Mouse (Mus musculus) embryonic facial prominence, embryonic 15.5 days (tissue): ENCODE measurements around the gene Grm2. TPM values are rescaled to one million over a fixed set of nuclear protein-coding genes. Genes with fewer than 3 reads are reported as not detected.
"Not testable (repeated sequence)": the region's sequence is repeated elsewhere in the genome, so short reads cannot be mapped to it uniquely, and the experiment has no call there.

Experiments
- ATAC-seq: fragments of 200-750 bp; cut with Nextera tagmentation; 2 replicates; pipeline ENCODE4 v1.8.0; 2017; ENCODE audit warnings: low read depth, moderate TSS enrichment; ENCODE audit not compliant: insufficient number of reproducible peaks, low FRiP score, low TSS enrichment
- H3K27ac ChIP-seq: fragments of 300-500 bp; sonication (generic); replicated peaks from 2 replicates; pipeline ENCODE4 v1.5.1; 2015; ENCODE audit warnings: mild to moderate bottlenecking, inconsistent platforms
- H3K27me3 ChIP-seq: fragments of 300-500 bp; sonication (generic); 2 replicates; pipeline ENCODE4 v1.6.1; 2015; ENCODE audit warnings: inconsistent platforms
- H3K36me3 ChIP-seq: fragments of 300-500 bp; sonication (generic); 2 replicates; pipeline ENCODE4 v1.6.1; 2015; ENCODE audit warnings: mild to moderate bottlenecking, inconsistent platforms
- H3K4me1 ChIP-seq: fragments of 300-500 bp; sonication (generic); 2 replicates; pipeline ENCODE4 v1.6.1; 2015; ENCODE audit warnings: inconsistent platforms
- H3K4me2 ChIP-seq: fragments of 300-500 bp; sonication (generic); replicated peaks from 2 replicates; pipeline ENCODE4 v1.6.1; 2015; ENCODE audit warnings: mild to moderate bottlenecking, inconsistent platforms
- H3K4me3 ChIP-seq: fragments of 300-500 bp; sonication (generic); replicated peaks from 2 replicates; pipeline ENCODE4 v1.5.1; 2015; ENCODE audit warnings: mild to moderate bottlenecking, inconsistent platforms
- H3K9ac ChIP-seq: fragments of 300-500 bp; sonication (generic); 2 replicates; pipeline ENCODE4 v1.6.1; 2015; ENCODE audit warnings: inconsistent platforms
- H3K9me3 ChIP-seq: fragments of 300-500 bp; sonication (generic); replicated peaks from 2 replicates; pipeline ENCODE4 v1.6.1; 2016; ENCODE audit warnings: inconsistent platforms
- WGBS: fragments of 180-500 bp; shearing (Covaris S2); methylation state at CpG from one replicate; pipeline ENCODE4 v1.1.7; 2015; 5-methylcytosine and 5-hydroxymethylcytosine counted together
- polyA plus RNA-seq: library from polyadenylated mRNA; unstranded; fragments of >200 nt; fragmentation: Nextera tagmentation; extraction: Ambion mirVana; gene quantifications from 2 replicates; pipeline ENCODE4 v1.2.1, GENCODE M21; 2015

The Grm2 gene
- polyA plus RNA-seq, 1 experiment from 2014 or later, result not detected

DNA sequence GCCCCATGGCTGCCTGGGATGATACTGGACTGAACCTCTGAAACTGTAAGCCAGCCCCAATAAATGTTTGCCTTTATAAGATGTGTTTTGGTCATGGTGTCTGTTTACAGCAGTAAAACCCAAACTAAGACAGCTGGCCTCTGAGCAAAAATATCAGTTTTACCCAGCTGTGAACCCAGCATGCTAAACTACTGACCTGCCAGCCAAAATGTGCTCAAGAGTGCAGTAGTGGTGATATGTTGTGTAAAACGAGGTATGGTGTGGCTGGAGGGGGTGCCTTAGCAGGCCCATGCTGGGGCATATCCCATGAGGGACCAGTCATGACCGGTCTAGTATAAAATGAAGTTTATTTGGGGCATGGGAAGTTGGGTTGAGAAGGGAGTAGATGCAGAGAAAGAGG, 41.9 kb downstream of the Grm2 start:
- no peaks in the 10 kb centered on the region for H3K4me1 ChIP-seq
- no peak overlapping the region for H3K9ac ChIP-seq
- H3K4me2 ChIP-seq, result no peak overlapping the region
- no peak for ATAC-seq
- H3K27ac ChIP-seq, result no peak overlapping the region
- H3K4me3 ChIP-seq, result no peak overlapping the region
- H3K27me3 ChIP-seq, result no peaks in the 10 kb centered on the region
- no peaks in the 10 kb centered on the region for H3K9me3 ChIP-seq
- H3K36me3 ChIP-seq, result no peaks in the 10 kb centered on the region
- 65% methylated on average over 2 of the region's 2 CpGs for WGBS

DNA sequence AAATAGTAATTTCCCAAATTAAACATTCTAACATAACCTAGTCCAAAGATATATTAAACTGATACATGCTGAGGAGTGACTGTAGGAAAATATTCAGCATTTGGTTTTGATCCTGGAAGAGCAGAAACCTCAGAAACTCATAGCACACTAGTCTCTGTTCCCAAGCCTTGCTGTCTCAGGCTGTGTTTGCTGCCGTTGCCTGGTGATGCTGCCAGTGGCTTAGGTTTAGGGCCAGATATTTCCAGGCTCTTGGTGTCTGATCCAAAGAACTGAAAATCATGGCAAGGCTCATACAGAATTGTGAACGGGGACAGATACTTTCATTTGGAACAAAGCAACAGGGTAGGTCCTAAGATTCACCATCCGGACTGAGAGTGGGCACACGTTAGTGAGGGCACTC, 45.2 kb downstream of the Grm2 start:
- 70% methylated on average over 4 of the region's 4 CpGs for WGBS
- H3K4me3 ChIP-seq, result no peak overlapping the region
- no peak overlapping the region for H3K4me2 ChIP-seq
- H3K9ac ChIP-seq, result no peak overlapping the region
- no peaks in the 10 kb centered on the region for H3K4me1 ChIP-seq
- ATAC-seq, result no peak
- no peak overlapping the region for H3K27ac ChIP-seq
- no peaks in the 10 kb centered on the region for H3K27me3 ChIP-seq
- H3K9me3 ChIP-seq, result no peaks in the 10 kb centered on the region
- no peaks in the 10 kb centered on the region for H3K36me3 ChIP-seq

DNA sequence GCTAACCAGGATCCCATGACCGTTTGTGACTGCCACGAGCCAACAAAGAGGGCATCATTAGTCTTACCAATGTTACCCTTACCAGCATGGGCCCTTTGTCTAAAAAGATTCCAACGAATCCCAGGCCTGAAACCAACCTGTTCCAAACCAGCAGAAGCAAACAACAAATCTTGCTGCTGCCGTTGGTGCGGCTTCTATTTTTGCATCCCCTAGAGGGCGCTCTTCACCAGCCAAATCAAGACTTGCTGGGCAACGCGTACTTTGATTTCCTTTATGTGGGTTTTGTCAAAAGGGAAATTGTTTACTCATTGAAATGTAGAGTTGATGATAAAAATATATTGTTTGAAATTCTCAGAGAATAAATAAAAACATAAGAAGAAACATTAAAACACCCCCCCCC, 55.3 kb downstream of the Grm2 start:
- Histone ChIP-seq H3K9ac (no peak overlapping the region), H3K9me3 (no peaks in the 10 kb centered on the region), H3K4me1 (no peaks in the 10 kb centered on the region), H3K4me3 (no peak overlapping the region), H3K27me3 (no peaks in the 10 kb centered on the region), H3K4me2 (no peak overlapping the region), H3K36me3 (no peaks in the 10 kb centered on the region), H3K27ac (no peak overlapping the region)
- 26% methylated on average over 8 of the region's 8 CpGs for WGBS
- no peak for ATAC-seq

DNA sequence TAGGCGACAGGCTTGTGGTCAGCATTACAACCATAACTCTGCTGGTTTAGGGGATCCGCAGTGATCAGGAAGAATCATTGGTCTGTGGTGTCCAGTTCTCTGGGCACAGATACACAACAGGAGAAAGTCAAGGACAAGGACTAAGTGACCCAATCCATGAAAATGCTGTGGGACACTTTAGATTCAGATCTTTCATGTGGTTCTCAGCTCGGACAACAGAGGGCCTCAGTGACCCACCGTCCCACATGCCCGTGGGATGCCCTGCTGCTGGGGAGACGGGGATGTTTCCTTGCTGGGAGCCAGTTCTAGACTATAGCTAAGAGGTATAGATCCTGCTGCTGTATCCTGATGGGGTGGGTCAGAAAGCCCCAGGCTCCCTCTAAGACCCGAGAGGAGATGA, 57.4 kb downstream of the Grm2 start:
- Histone ChIP-seq H3K4me1 (no peaks in the 10 kb centered on the region), H3K9me3 (no peaks in the 10 kb centered on the region), H3K27me3 (no peaks in the 10 kb centered on the region), H3K4me2 (no peak overlapping the region), H3K36me3 (no peaks in the 10 kb centered on the region), H3K4me3 (no peak overlapping the region), H3K9ac (no peak overlapping the region), H3K27ac (no peak overlapping the region)
- 37% methylated on average over 7 of the region's 7 CpGs for WGBS
- ATAC-seq, result no peak

DNA sequence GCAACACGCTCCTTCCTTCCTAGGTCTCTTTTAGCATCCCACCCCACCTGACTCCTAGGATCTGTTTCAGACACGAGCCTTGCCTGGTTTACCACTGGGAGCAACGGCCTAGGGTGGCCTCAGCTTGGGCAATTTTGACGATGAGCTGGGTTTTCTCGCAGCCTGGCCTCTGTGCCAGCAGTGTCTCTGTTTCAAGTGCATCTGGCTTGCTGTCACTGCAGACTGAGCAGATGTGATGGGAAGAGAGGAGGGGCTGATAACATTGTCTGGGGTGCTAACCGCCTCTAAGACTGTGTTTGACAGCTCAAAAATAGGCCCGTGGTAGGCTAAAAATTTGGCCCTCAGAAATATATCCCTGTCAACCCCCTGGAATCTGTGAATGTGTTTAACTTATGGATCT, 60.0 kb downstream of the Grm2 start:
- no peak overlapping the region for H3K9ac ChIP-seq
- no peak overlapping the region for H3K27ac ChIP-seq
- H3K4me3 ChIP-seq, result no peak overlapping the region
- H3K4me1 ChIP-seq, result no peaks in the 10 kb centered on the region
- no peaks in the 10 kb centered on the region for H3K9me3 ChIP-seq
- H3K27me3 ChIP-seq, result no peaks in the 10 kb centered on the region
- no peak for ATAC-seq
- H3K36me3 ChIP-seq, result no peaks in the 10 kb centered on the region
- 48% methylated on average over 7 of the region's 7 CpGs for WGBS
- H3K4me2 ChIP-seq, result no peak overlapping the region

DNA sequence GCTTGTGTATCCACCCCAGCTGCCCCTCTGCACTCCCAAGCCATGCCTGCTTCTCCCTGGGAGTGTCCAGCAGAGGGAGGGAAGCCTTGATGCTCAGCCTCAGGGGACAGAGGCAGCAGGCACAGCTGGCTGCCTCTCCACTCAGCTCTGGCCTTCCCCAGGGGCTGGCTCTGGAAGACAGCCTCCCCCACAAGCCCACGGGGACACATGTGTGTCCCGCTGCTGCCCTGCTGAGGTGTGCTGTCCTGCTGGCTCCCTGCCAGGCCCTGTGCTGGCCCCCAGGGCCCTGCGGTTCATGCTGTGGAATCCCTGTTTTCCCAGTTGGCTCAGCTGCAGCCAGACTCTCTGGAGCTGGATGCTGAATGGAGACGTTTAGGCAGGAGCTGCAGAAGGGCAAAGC, 60.5 kb downstream of the Grm2 start:
- not testable (repeated sequence) for H3K36me3 ChIP-seq, H3K9me3 ChIP-seq, H3K9ac ChIP-seq, H3K27ac ChIP-seq, H3K27me3 ChIP-seq, H3K4me3 ChIP-seq, ATAC-seq, H3K4me2 ChIP-seq, H3K4me1 ChIP-seq
- WGBS, result 8% methylated on average over 4 of the region's 4 CpGs

Other genes with a start within 250 kb of the Grm2 start
- 943 and 957 TPM in 2 replicates for gene Rpl29, start 226.6 kb downstream of the Grm2 start, polyA plus RNA-seq
- gene Acy1, start 217.8 kb downstream of the Grm2 start, polyA plus RNA-seq, result 40.6 and 43.7 TPM in 2 replicates
- gene Abhd14b, start 208.6 kb downstream of the Grm2 start, polyA plus RNA-seq, result 34.7 and 44.1 TPM in 2 replicates
- gene Abhd14a, start 208.4 kb downstream of the Grm2 start, polyA plus RNA-seq, result 75.6 and 87.0 TPM in 2 replicates
- 115 and 117 TPM in 2 replicates for gene Pcbp4, start 202.8 kb downstream of the Grm2 start, polyA plus RNA-seq
- gene Gpr62, start 190.1 kb downstream of the Grm2 start, polyA plus RNA-seq, result 0.57 and 0.64 TPM in 2 replicates
- gene Rrp9, start 180.1 kb downstream of the Grm2 start, polyA plus RNA-seq, result 44.2 and 44.9 TPM in 2 replicates
- 6.8 and 8.5 TPM in 2 replicates for gene Parp3, start 179.1 kb downstream of the Grm2 start, polyA plus RNA-seq
- gene Iqcf1, start 156.1 kb downstream of the Grm2 start, polyA plus RNA-seq, result not detected in 2 replicates
- not detected in 2 replicates for gene Iqcf5, start 141.5 kb downstream of the Grm2 start, polyA plus RNA-seq
- gene Iqcf3, start 94.5 kb downstream of the Grm2 start, polyA plus RNA-seq, result not detected in 2 replicates
- gene Iqcf4, start 85.1 kb downstream of the Grm2 start, polyA plus RNA-seq, result not detected in 2 replicates
- not detected in 2 replicates for gene Iqcf6, start 29.5 kb downstream of the Grm2 start, polyA plus RNA-seq
- gene Tex264, start 29.8 kb upstream of the Grm2 start, polyA plus RNA-seq, result 77.7 and 86.7 TPM in 2 replicates
- 6.5 and 6.9 TPM in 2 replicates for gene Rad54l2, start 133.1 kb upstream of the Grm2 start, polyA plus RNA-seq
- 18.1 and 22.4 TPM in 2 replicates for gene Dcaf1, start 165.8 kb upstream of the Grm2 start, polyA plus RNA-seq
- 11.0 and 12.3 TPM in 2 replicates for gene Rbm15b, start 231.3 kb upstream of the Grm2 start, polyA plus RNA-seq
- gene Manf, start 235.9 kb upstream of the Grm2 start, polyA plus RNA-seq, result 281 and 293 TPM in 2 replicates